Mouse (Mus musculus): ENCODE results near the gene Col23a1. TPM values are rescaled to one million over a fixed set of nuclear protein-coding genes. Genes with fewer than 3 reads are reported as not detected.

Gene Col23a1
- polyA plus RNA-seq, 3 experiments from 2014 or later, result 0.30 to 0.87 (median 0.86) TPM

- ATAC-seq, result no peak
Observed at GRCm38 (mm10) chr11:51389763-51390162, 100.0 kb downstream of the Col23a1 start.

- no peak for ATAC-seq
Observed at GRCm38 (mm10) chr11:51390521-51390920, 100.8 kb downstream of the Col23a1 start.

GRCm38 (mm10) chr11:51391548-51391947 lies 101.8 kb downstream of the Col23a1 start:
- ATAC-seq, result no peak

GRCm38 (mm10) chr11:51394301-51394865 lies 104.7 kb downstream of the Col23a1 start:
- ATAC-seq, result no peak

- ATAC-seq, result no peak
Observed at GRCm38 (mm10) chr11:51396451-51396850, 106.7 kb downstream of the Col23a1 start.

GRCm38 (mm10) chr11:51398084-51398483 lies 108.4 kb downstream of the Col23a1 start:
- ATAC-seq, result no peak

GRCm38 (mm10) chr11:51400356-51400755 lies 110.6 kb downstream of the Col23a1 start:
- ATAC-seq, result no peak

GRCm38 (mm10) chr11:51401481-51402128 lies 111.9 kb downstream of the Col23a1 start:
- no peak for ATAC-seq

- ATAC-seq, result no peak
Observed at GRCm38 (mm10) chr11:51403886-51404285, 114.2 kb downstream of the Col23a1 start.

GRCm38 (mm10) chr11:51404865-51405440 lies 115.2 kb downstream of the Col23a1 start:
- no peak for ATAC-seq

- no peak for ATAC-seq
Observed at GRCm38 (mm10) chr11:51406531-51406930, 116.8 kb downstream of the Col23a1 start.

GRCm38 (mm10) chr11:51407351-51407750 lies 117.6 kb downstream of the Col23a1 start:
- no peak for ATAC-seq

- ATAC-seq, result no peak
Observed at GRCm38 (mm10) chr11:51410771-51411170, 121.1 kb downstream of the Col23a1 start.

GRCm38 (mm10) chr11:51414520-51414919 lies 124.8 kb downstream of the Col23a1 start:
- no peak for ATAC-seq

GRCm38 (mm10) chr11:51415049-51415688 lies 125.4 kb downstream of the Col23a1 start:
- ATAC-seq, result no peak

GRCm38 (mm10) chr11:51418807-51419206 lies 129.1 kb downstream of the Col23a1 start:
- no peak for ATAC-seq

GRCm38 (mm10) chr11:51421878-51422277 lies 132.2 kb downstream of the Col23a1 start:
- ATAC-seq, result no peak

- no peak for ATAC-seq
Observed at GRCm38 (mm10) chr11:51422713-51423112, 133.0 kb downstream of the Col23a1 start.

- no peak for ATAC-seq
Observed at GRCm38 (mm10) chr11:51426155-51426554, 136.4 kb downstream of the Col23a1 start.

- ATAC-seq, result no peak
Observed at GRCm38 (mm10) chr11:51429428-51430179, 139.9 kb downstream of the Col23a1 start.

GRCm38 (mm10) chr11:51430180-51430578 lies 140.5 kb downstream of the Col23a1 start:
- ATAC-seq, result no peak

- ATAC-seq, result no peak
Observed at GRCm38 (mm10) chr11:51431287-51431686, 141.6 kb downstream of the Col23a1 start.

- no peak for ATAC-seq
Observed at GRCm38 (mm10) chr11:51431968-51432367, 142.2 kb downstream of the Col23a1 start.

Measured in inflammation-experienced regulatory T-cells, adult 6 months (primary cell).